Mouse (Mus musculus) cerebellum, adult 11 months (tissue): ENCODE results near the gene Ap4b1.
"Not testable (repeated sequence)": the region's sequence is repeated elsewhere in the genome, so short reads cannot be mapped to it uniquely, and the experiment has no call there.

ENCODE experiments used
- DNase-seq: peaks from one replicate; pipeline ENCODE4 v3.0.0; 2022

Ap4b1 gene

GRCm38 (mm10) chr3:103808891-103809798 lies at the start of gene Ap4b1, which contains the start of the genes Dclre1b and Gm43064:
Ap4b1 (plus strand) TSS chr3:103809520.
Dclre1b (minus strand) TSS chr3:103809444.
Gm43064 (plus strand) TSS chr3:103809573.
- peak; percentile 86 for DNase-seq

- DNase-seq: no peak
Measured at GRCm38 (mm10) chr3:103766789-103767188, 42.5 kb upstream of the Ap4b1 start.

GRCm38 (mm10) chr3:103771531-103772130 lies 37.7 kb upstream of the Ap4b1 start:
- DNase-seq: peak; percentile 82

GRCm38 (mm10) chr3:103772846-103773245 lies 36.5 kb upstream of the Ap4b1 start:
- DNase-seq: no peak

GRCm38 (mm10) chr3:103773508-103773907 lies 35.8 kb upstream of the Ap4b1 start:
- DNase-seq: no peak

GRCm38 (mm10) chr3:103774009-103774408 lies 35.3 kb upstream of the Ap4b1 start:
- no peak for DNase-seq

- DNase-seq: peak; percentile 69
Measured at GRCm38 (mm10) chr3:103777940-103778339, 31.4 kb upstream of the Ap4b1 start.

- no peak for DNase-seq
Measured at GRCm38 (mm10) chr3:103778660-103779059, 30.7 kb upstream of the Ap4b1 start.

- no peak for DNase-seq
Measured at GRCm38 (mm10) chr3:103779183-103779582, 30.1 kb upstream of the Ap4b1 start.

- no peak for DNase-seq
Measured at GRCm38 (mm10) chr3:103780271-103780670, 29.0 kb upstream of the Ap4b1 start.

GRCm38 (mm10) chr3:103780777-103781176 lies 28.5 kb upstream of the Ap4b1 start:
- no peak for DNase-seq

GRCm38 (mm10) chr3:103782844-103783609 lies 26.3 kb upstream of the Ap4b1 start:
- DNase-seq: no peak

- DNase-seq: no peak
Measured at GRCm38 (mm10) chr3:103787225-103787624, 22.1 kb upstream of the Ap4b1 start.

GRCm38 (mm10) chr3:103789096-103789495 lies 20.2 kb upstream of the Ap4b1 start:
- DNase-seq: no peak

GRCm38 (mm10) chr3:103789891-103790345 lies 19.4 kb upstream of the Ap4b1 start:
- DNase-seq: no peak

- peak; percentile 38 for DNase-seq
Measured at GRCm38 (mm10) chr3:103790346-103791145, 18.8 kb upstream of the Ap4b1 start.

- peak; percentile 94 for DNase-seq
Measured at GRCm38 (mm10) chr3:103791230-103792110, 17.9 kb upstream of the Ap4b1 start, which contains the start of gene Hipk1. Hipk1 (minus strand) TSS chr3:103791563.

GRCm38 (mm10) chr3:103792111-103792406 lies 17.3 kb upstream of the Ap4b1 start:
- not testable (repeated sequence) for DNase-seq

GRCm38 (mm10) chr3:103792566-103792965 lies 16.8 kb upstream of the Ap4b1 start:
- no peak for DNase-seq

GRCm38 (mm10) chr3:103796389-103796788 lies 12.9 kb upstream of the Ap4b1 start:
- DNase-seq: no peak

- DNase-seq: no peak
Measured at GRCm38 (mm10) chr3:103799507-103799906, 9.8 kb upstream of the Ap4b1 start.
